Mouse (Mus musculus) liver, postnatal 0 days (tissue): ENCODE data around the gene Pnp.

Experiments used
- CTCF ChIP-seq: sonication (generic); IDR thresholded peaks from 2 replicates; pipeline ENCODE4 v1.5.1; 2016; ENCODE audit warnings: antibody characterized with exemption, low read depth
- EP300 ChIP-seq: IDR thresholded peaks from 2 replicates; pipeline ENCODE4 v1.6.1; 2016; ENCODE audit warnings: antibody characterized with exemption, low read depth, mild to moderate bottlenecking

GRCm38 (mm10) chr14:50927366-50927765 lies 3.5 kb upstream of the Pnp start:
- no peak for TF ChIP-seq CTCF
- no peak for TF ChIP-seq EP300
